Mouse (Mus musculus) adrenal gland, adult 2 months (tissue): ENCODE measurements at regions not wholly inside any gene's neighbourhood (a gene's known extent, or its start where the extent isn't known, plus 50 kb on each side); places are given as distances from the start of the nearest gene placed in this dataset.

Experiments
- DNase-seq: peaks from one replicate; pipeline ENCODE4 v3.0.0; 2021

DNA sequence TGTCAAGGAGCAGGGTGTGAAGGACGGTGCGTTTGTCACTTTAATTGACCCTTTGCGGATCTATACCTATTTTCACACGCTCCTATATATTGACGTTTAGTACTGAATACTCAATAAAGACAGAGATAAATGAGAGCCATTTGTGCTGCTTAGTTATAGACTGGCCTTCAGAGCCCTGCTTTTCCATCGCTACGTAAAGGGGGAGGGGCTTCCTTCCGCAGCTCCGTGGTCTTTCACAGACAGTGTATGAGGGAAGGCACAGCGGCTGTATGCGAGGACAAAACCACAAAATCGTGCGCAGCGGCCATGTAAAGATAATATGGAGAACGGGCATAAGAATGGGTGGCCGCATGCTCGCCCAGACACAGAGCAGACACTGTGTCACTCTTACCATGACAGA is 58.4 kb upstream of the Pced1b start:
- DNase-seq = no peak

GRCm38 (mm10) chr15:97187831-97188230 is 59.1 kb upstream of the Pced1b start:
- no peak for DNase-seq

GRCm38 (mm10) chr15:97186034-97186433 is 60.9 kb upstream of the Pced1b start:
- no peak for DNase-seq

GRCm38 (mm10) chr15:97182617-97183038 is 64.3 kb upstream of the Pced1b start:
- no peak for DNase-seq

DNA sequence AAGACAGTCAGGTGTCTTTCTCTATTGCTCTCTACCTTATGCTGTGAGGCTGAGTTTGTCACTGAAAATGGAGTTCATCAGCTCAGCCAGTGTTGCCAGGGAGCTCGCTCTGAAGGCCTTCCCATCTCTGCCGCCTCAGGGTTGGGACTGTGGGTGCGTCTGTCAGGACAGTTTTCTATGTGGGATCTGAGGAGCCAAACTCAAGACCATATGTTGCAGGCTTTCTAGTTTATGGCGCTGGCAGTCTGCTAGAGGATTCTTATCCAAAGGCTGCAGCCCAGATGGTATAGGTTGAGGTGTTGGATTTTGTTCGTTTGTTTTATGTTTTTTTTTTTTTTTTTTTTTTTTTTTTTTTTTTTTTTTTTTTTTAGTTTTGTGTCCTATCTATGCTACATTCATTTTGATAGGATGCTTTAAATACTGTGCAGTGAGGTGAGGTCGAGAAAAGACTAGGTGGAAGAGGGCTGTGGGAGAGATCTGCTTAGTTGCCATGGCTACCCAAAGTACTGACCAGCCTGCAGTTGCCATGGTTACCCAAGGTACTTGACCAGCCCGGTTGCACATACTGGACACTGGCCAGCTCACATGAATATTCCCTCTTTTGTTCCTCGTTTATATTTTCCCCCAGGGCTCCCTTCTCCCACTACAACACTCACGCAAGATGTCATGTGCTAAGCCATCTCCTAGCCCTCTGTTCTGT is 65.8 kb upstream of the Pced1b start:
- no peak for DNase-seq

- DNase-seq = no peak
Measured at GRCm38 (mm10) chr15:97178286-97178685, 68.6 kb upstream of the Pced1b start.

- no peak for DNase-seq
Measured at GRCm38 (mm10) chr15:97177806-97178205, 69.1 kb upstream of the Pced1b start.

DNA sequence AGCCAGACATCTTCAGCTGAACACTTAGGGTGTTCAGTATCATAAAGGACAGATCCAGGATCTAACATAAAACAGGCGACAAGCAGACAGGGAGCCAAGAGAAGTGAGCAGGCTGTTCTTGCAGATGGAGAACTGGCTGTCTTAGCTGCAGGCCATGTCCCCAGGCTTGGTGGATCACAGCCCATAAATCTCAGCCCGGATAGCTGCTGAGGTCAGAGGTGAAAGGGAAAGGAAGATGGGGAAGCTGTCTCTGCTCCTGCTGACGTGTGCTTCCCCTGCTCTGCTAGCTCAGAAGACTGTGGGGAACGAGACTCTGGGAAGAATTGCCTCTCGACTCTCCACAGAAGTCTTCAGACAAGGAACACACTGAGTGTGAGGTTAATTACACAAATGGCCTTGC is 71.9 kb upstream of the Pced1b start:
- DNase-seq = peak; percentile 17

DNA sequence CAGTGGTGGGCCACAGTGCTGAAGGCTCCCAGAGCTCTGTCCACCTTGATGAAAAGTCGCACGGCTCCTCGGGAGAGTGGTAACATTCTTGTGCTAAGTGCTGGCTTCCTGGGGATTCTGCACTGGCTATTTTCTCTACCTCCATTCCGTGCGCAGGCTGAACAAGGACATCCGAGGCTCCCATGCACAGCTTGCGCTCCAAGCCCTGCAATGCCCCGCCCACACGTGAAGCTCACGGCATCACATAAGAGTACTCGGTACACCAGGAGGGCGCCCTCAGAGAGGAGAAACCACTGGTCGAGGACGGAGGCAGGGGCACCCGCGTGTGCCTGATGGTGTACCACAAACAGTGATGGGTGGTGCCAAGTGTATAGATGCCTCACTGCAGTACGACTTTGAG is 73.7 kb upstream of the Pced1b start:
- no peak for DNase-seq

DNA sequence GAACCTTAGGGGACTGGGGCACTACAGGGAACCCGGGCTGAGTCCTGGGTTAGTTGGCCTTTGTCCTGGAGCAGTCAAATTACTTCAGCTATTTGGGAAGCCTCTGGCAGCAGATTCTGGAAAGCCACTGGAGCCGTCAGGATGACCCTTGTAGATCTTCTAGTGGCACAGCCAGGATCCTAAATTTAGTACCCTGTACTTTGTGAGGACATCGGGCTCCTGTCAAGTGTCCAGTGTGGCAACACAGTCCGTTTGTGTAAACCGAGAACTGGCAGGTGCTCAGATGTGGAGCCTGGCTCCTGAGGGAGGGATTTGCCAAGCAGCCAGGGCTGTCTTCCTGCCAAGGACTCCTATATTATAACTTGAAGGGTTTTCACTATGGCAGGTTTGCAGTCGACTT is 76.8 kb upstream of the Pced1b start:
- DNase-seq = peak; percentile 36

GRCm38 (mm10) chr15:97169381-97169780 is 77.5 kb upstream of the Pced1b start:
- DNase-seq = no peak

GRCm38 (mm10) chr15:97167116-97167515 is 79.8 kb upstream of the Pced1b start:
- DNase-seq = no peak

DNA sequence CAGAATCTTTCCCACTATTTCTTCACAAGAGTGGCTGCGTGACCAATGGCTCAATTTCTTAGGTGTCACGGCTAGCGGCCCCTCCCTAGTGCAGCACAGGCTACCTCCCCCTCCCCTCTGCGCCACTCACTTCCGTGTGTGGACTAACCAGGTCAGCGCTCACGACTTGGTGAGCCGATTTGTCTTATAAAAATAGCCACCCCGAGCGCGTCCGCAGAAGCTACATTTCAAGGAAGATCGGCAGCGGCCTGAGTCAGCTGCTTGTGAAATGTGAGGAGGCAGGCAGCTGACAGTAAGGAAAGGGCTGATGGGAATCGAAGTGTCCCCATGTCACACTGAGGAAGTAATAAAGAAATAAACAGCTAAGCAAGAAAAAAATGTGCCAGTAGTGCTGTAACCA is 82.3 kb upstream of the Pced1b start:
- peak; percentile 25 for DNase-seq

- no peak for DNase-seq
Measured at GRCm38 (mm10) chr15:97163971-97164370, 82.9 kb upstream of the Pced1b start.

DNA sequence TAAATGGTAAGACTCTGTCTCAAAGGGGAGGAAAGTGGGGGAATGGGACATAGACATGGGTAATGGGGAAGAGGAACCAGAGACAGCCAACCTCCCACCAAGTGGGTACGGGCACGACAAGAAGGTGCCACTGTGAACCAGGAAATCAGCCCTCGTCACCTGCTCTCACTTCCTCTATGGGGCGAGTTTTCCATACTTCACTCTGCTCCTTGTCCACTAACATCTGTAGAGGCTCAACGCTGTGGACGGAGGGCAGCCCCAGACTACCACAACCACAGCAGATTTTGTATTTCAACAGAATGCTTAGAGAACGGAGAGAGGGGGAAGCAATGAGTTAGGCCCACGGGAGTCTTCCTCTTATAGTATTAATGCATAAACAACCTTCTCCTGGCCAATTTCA is 83.8 kb upstream of the Pced1b start:
- no peak for DNase-seq

GRCm38 (mm10) chr15:97162305-97162704 is 84.6 kb upstream of the Pced1b start:
- no peak for DNase-seq

- no peak for DNase-seq
Measured at GRCm38 (mm10) chr15:97161530-97161929, 85.4 kb upstream of the Pced1b start.

GRCm38 (mm10) chr15:97152354-97152753 is 94.6 kb upstream of the Pced1b start:
- DNase-seq = no peak

DNA sequence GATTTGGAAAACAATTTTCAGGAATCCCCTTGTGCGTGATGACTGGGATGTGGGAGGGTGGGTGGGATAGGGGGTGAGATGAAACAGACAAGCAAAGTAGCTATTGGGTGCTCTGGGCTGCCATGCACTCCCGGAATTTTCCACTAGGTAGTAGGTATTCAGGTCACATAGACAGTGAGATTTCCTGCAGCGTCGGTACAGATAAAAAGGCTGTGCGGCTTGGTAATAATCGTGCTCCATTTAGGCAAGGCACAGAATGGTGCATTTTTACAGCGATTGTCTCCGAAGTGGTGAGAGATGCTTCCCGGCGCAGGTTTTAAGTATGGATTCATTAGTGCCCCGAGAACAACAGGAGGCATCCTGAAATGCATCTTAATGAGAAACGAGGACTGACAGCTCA is 95.1 kb upstream of the Pced1b start:
- no peak for DNase-seq

GRCm38 (mm10) chr15:97150983-97151735 is 95.4 kb upstream of the Slc38a4 start:
- DNase-seq = no peak

- DNase-seq = no peak
Measured at GRCm38 (mm10) chr15:97141958-97142357, 86.2 kb upstream of the Slc38a4 start.

DNA sequence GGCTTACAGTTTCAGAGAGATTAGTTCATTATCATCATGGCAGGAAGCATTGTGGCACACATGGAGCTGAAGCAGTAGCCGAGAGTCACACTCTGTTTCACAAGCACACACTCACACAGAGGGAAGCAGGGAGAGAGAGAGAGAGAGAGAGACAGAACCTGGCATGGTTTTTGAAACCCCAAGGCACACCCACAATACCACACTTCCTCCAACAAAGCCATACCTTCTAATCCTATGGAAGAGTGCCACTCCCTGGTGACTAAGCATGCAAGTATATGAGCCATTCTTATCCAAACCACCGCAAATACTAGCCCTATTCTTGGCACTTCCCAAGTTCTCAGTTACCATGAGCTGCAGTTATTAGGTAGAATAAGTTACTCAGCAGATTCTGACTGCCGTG is 82.5 kb upstream of the Slc38a4 start:
- DNase-seq = no peak

- peak; percentile 42 for DNase-seq
Measured at GRCm38 (mm10) chr15:97135291-97135690, 79.5 kb upstream of the Slc38a4 start.

DNA sequence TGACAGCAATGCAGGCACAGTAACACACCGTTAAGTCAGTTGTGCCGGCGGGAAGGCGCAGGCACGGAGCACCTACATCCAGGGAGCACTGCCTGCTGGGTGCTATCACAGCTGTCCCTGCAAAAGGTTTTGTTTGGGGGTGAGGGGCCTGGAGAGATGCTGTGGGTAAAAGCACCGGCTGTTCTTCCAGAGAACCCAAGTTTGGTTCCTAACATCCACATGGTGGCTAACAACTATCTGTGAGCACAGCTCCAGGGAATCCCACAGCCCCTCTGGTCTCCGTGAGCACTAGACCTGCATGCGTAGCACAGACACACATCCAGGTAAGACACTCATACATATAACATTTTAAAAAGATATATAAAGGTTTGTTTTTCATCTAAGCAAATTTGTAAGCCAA is 72.0 kb upstream of the Slc38a4 start:
- no peak for DNase-seq
